Mouse (Mus musculus) megakaryocyte, embryonic 14.5 days (primary cell): ENCODE data around the gene Tifa. TPM values are rescaled to one million over a fixed set of nuclear protein-coding genes. Genes with fewer than 3 reads are reported as not detected.

Experiments used
- H3K27me3 ChIP-seq: replicated peaks from 2 replicates; pipeline ENCODE3; 2012; ENCODE audit warnings: inconsistent platforms
- H3K36me3 ChIP-seq: replicated peaks from 2 replicates; pipeline ENCODE3; 2012; ENCODE audit warnings: low read length, inconsistent platforms, mixed read lengths
- H3K4me1 ChIP-seq: 2 replicates; pipeline ENCODE4 v1.6.1; 2012; ENCODE audit warnings: inconsistent platforms
- H3K4me3 ChIP-seq: replicated peaks from 2 replicates; pipeline ENCODE3; 2012; ENCODE audit warnings: moderate library complexity, mild to moderate bottlenecking, inconsistent platforms
- H3K9me3 ChIP-seq: 2 replicates; pipeline ENCODE4 v1.6.1; 2012; ENCODE audit warnings: inconsistent platforms
- FLI1 ChIP-seq: IDR thresholded peaks from 2 replicates; pipeline ENCODE4 v1.6.1; 2012; ENCODE audit warnings: low read length, inconsistent platforms, mixed read lengths
- GATA1 ChIP-seq: IDR thresholded peaks from 3 replicates; pipeline ENCODE4 v1.6.1; 2012; ENCODE audit warnings: mixed read lengths, low read length, inconsistent platforms, borderline replicate concordance
- polyA plus RNA-seq: library from polyadenylated mRNA; stranded (reverse); fragments of >175 nt; gene quantifications from 2 replicates; pipeline ENCODE4 v1.2.3, GENCODE M21; 2012; ENCODE audit warnings: low replicate concordance; ENCODE audit not compliant: insufficient read depth

Gene Tifa
- polyA plus RNA-seq, 1 experiment = 131 TPM

DNA sequence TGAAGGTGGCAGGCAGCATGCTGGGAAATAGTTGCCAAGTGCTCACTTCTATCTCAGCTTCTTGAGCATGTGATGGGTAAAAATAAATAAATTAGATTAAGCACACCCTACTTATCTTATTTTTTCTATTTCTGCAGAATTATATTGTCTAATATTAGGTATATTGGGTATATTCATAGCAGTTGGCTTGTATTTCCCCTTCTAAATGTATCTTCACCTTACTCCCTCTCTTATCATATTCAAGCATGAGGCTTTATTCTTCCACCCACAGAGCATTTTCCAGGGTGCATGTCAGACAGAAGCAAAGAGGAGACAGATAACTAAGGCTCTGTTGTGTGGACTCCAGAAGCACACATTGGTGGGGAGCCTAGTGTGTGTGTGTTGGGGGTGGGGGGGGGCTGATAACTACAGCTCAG lies 31.7 kb upstream of the Tifa start:
- peaks cover 3% of the 10 kb centered on the region for H3K36me3 ChIP-seq
- peaks cover 12% of the 10 kb centered on the region for H3K27me3 ChIP-seq
- no peak overlapping the region for H3K4me3 ChIP-seq
- H3K9me3 ChIP-seq = no peaks in the 10 kb centered on the region
- TF ChIP-seq GATA1 = no peak
- TF ChIP-seq FLI1 = no peak
- H3K4me1 ChIP-seq = peaks cover 42% of the 10 kb centered on the region

- Histone ChIP-seq H3K27me3 (peaks cover 10% of the 10 kb centered on the region), H3K4me1 (peaks cover 42% of the 10 kb centered on the region), H3K9me3 (no peaks in the 10 kb centered on the region), H3K36me3 (peaks cover 3% of the 10 kb centered on the region), H3K4me3 (no peak overlapping the region)
- TF ChIP-seq FLI1 = no peak
- no peak for TF ChIP-seq GATA1
These were observed 30.8 kb upstream of the Tifa start for GRCm38 (mm10) chr3:127758806-127759205.

GRCm38 (mm10) chr3:127759212-127759611 lies 30.4 kb upstream of the Tifa start:
- H3K4me1 ChIP-seq = peaks cover 42% of the 10 kb centered on the region
- TF ChIP-seq GATA1 (no peak), FLI1 (no peak)
- peak overlapping the region; percentile 56 for H3K4me3 ChIP-seq
- no peaks in the 10 kb centered on the region for H3K9me3 ChIP-seq
- peaks cover under 1% of the 10 kb centered on the region for H3K36me3 ChIP-seq
- H3K27me3 ChIP-seq = peaks cover 8% of the 10 kb centered on the region

DNA sequence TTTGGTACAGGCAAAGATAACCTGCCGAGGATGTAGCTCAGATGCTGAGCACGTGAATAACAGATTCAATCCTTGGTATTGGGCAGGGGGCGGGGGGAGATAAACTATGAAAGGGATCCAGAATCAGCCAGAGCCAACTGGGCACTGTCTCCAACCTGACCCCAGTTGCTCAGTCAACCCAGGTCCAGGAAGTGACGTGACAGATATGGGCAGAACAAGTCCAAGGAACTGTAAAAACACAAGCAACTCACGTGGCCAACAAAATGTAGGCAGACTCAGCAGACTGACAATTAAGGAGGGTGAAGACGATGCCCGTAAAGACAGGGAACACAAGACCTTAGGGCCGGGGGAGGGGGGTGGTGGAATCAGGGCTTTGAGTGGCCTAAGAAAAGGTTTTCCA lies 27.2 kb upstream of the Tifa start:
- Histone ChIP-seq H3K9me3 (no peaks in the 10 kb centered on the region), H3K4me3 (no peak overlapping the region), H3K36me3 (no peaks in the 10 kb centered on the region), H3K4me1 (peaks cover 37% of the 10 kb centered on the region), H3K27me3 (peaks cover 1% of the 10 kb centered on the region)
- TF ChIP-seq GATA1 = no peak
- no peak for TF ChIP-seq FLI1

DNA sequence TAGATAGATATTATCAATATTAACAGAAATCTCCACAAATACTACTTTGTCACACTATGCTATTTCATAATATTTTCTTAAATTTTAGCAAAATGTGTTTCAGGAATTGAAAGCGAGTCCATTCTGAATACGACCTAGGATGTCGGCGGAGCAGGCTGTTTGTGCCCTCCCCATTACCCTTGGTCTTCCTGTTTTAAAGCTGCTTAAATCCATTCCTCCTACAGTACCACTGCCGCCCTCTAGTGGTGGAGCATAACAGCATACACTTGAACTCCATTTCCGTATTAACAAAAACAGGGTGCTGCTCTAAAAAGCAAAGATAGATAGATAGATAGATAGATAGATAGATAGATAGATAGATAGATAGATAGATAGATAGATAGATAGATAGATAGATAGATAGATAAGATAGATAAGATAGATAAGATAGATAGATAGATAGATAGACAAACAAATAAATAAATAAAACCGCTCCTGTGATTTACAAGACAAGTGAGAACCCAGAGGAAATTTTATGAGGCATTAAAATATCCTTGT lies 26.5 kb upstream of the Tifa start:
- peaks cover 29% of the 10 kb centered on the region for H3K4me1 ChIP-seq
- TF ChIP-seq GATA1 (no peak), FLI1 (no peak)
- no peaks in the 10 kb centered on the region for H3K9me3 ChIP-seq
- peaks cover 1% of the 10 kb centered on the region for H3K27me3 ChIP-seq
- H3K36me3 ChIP-seq = no peaks in the 10 kb centered on the region
- H3K4me3 ChIP-seq = peak overlapping the region; percentile 87

- TF ChIP-seq GATA1 (no peak), FLI1 (no peak)
- no peaks in the 10 kb centered on the region for H3K9me3 ChIP-seq
- no peaks in the 10 kb centered on the region for H3K36me3 ChIP-seq
- H3K27me3 ChIP-seq = no peaks in the 10 kb centered on the region
- no peak overlapping the region for H3K4me3 ChIP-seq
- H3K4me1 ChIP-seq = peaks cover 15% of the 10 kb centered on the region
These were observed 25.1 kb upstream of the Tifa start for GRCm38 (mm10) chr3:127764541-127764940.

DNA sequence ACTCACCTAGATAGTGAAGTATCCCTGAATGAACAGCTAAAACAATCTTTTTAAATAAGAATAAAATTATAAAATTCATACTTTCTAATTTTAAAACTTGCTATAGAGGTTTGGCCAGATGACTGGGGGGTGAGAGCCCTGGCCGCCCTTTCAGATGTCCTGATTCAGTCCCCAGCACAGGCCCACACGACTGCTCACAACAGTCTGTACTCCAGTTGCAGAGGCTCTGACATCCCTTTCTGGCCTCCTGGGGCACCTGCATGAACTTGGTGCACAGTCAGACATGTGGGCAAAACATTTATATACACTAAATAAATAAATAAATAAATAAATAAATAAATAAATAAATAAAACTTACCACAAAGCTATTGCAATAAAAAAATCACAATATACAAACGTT lies 23.6 kb upstream of the Tifa start:
- H3K36me3 ChIP-seq = no peaks in the 10 kb centered on the region
- H3K4me1 ChIP-seq = peaks cover 10% of the 10 kb centered on the region
- no peaks in the 10 kb centered on the region for H3K9me3 ChIP-seq
- no peak overlapping the region for H3K4me3 ChIP-seq
- H3K27me3 ChIP-seq = no peaks in the 10 kb centered on the region
- TF ChIP-seq GATA1 (no peak), FLI1 (no peak)

- no peaks in the 10 kb centered on the region for H3K9me3 ChIP-seq
- TF ChIP-seq FLI1 (no peak), GATA1 (no peak)
- H3K27me3 ChIP-seq = no peaks in the 10 kb centered on the region
- no peaks in the 10 kb centered on the region; the same call in 1 of the 2 replicates for H3K4me1 ChIP-seq
- H3K36me3 ChIP-seq = no peaks in the 10 kb centered on the region
- peak overlapping the region; percentile 56 for H3K4me3 ChIP-seq
These were observed 20.5 kb upstream of the Tifa start for GRCm38 (mm10) chr3:127769146-127769545.

GRCm38 (mm10) chr3:127780021-127780644 lies 9.5 kb upstream of the Tifa start, which contains the start of gene Alpk1:
Gene Alpk1, minus strand, starts transcription at chr3:127780527.
- TF ChIP-seq FLI1 (no peak), GATA1 (no peak)
- no peaks in the 10 kb centered on the region for H3K27me3 ChIP-seq
- no peaks in the 10 kb centered on the region for H3K9me3 ChIP-seq
- peaks cover 3% of the 10 kb centered on the region for H3K36me3 ChIP-seq
- H3K4me1 ChIP-seq = peaks cover 36% of the 10 kb centered on the region
- peak within 1 kb of the TSS; percentile 92 for H3K4me3 ChIP-seq

- no peaks in the 10 kb centered on the region for H3K27me3 ChIP-seq
- peaks cover 10% of the 10 kb centered on the region for H3K36me3 ChIP-seq
- peaks cover 44% of the 10 kb centered on the region for H3K4me1 ChIP-seq
- TF ChIP-seq FLI1 (no peak), GATA1 (no peak)
- H3K9me3 ChIP-seq = peaks cover 3% of the 10 kb centered on the region
- H3K4me3 ChIP-seq = no peak overlapping the region
These were observed 8.7 kb upstream of the Tifa start for GRCm38 (mm10) chr3:127780921-127781320.
